Mouse (Mus musculus) Patski (cell line): ENCODE measurements around the gene 1700023F06Rik. TPM values are rescaled to one million over a fixed set of nuclear protein-coding genes. Genes with fewer than 3 reads are reported as not detected.

Experiments
- ATAC-seq: fragments of 100-300 bp; one replicate; pipeline ENCODE4 v1.8.0; 2021
- CTCF ChIA-PET: fragments of 350-600 bp; sonication (Branson Sonifier 250); formaldehyde crosslinking; loops from one replicate; lab custom pipeline; 2022; ENCODE audit warnings: inconsistent platforms; lab: Charles Lee
- POLR2A ChIA-PET: fragments of 350-600 bp; sonication (Branson Sonifier 250); formaldehyde crosslinking; loops from one replicate; lab custom pipeline; 2022; ENCODE audit warnings: antibody characterized with exemption, inconsistent platforms; lab: Charles Lee
- DNase-seq: peaks from one replicate; pipeline ENCODE4 v3.0.0-alpha.2; 2011; ENCODE audit warnings: low read depth, low spot score
- H3K27me3 ChIP-seq: fragments of 371-371 bp; one replicate; pipeline ENCODE4 v1.5.1; 2021
- CTCF ChIP-seq: fragments of 100-300 bp; IDR thresholded peaks from one replicate; pipeline ENCODE4 v1.5.1; 2021
- in situ Hi-C: fragments of 300-500 bp; cut with MboI; formaldehyde crosslinking; loops from 3 replicates; pipeline ENCODE4 v1.11.1; 2018; ENCODE audit warnings: low pct_unique_long_range_greater_than_20kb, mixed read lengths
- polyA plus RNA-seq: library from polyadenylated mRNA; unstranded; gene quantifications from one replicate; pipeline ENCODE4 v1.2.3, GENCODE M21; 2021

The 1700023F06Rik gene
- polyA plus RNA-seq, 1 experiment from 2014 or later = 0.17 TPM

DNA sequence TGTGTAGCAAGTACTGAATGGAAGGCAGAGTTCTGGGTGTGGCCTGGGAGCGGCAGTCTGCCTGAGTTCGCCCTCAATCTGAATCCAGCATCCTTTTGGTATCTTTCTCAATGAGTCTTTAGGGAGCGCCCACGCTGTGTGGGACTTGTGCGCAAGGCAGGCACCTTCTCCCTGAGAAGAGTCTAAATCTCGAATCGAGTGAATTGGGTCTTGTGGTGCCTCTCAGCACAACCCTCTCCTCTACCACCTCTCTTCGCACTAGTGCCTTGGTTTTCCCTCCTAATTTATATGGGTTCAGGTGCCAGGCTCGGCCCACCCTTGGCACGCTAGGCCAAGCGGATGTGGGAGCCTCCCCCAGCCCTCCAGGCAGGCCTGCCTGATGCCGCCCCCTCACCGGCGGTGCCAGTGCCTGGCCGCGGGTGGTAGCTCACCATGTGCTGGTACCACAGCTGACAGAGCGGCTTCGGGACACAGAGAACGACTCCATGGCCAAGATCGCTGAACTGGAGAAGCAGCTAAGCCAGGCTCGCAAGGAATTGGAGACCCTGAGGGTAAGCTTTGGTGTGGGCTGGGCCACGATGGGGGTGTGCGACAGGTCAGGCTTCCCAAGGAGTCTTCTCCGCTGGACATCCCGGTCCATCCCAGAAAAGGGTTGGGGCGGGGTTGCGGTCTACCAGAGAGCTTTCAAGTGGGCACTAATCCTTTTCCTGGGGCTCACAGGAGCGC is 16.0 kb downstream of the 1700023F06Rik start:
- in situ Hi-C loops = no loop called here
- CTCF ChIA-PET = interaction anchor here (1.7 kb wide), 1 partner anchor 16 kb away, joined by 5 read pairs; no protein-coding TSS in a partner anchor
- no peak for TF ChIP-seq CTCF
- POLR2A ChIA-PET = interaction anchor here (0.6 to 0.9 kb wide), 2 partner anchors 15 to 18 kb away, joined by 3 read pairs; no protein-coding TSS in a partner anchor
- DNase-seq = no peak
- ATAC-seq = no peak
- no peaks in the 10 kb centered on the region for H3K27me3 ChIP-seq

DNA sequence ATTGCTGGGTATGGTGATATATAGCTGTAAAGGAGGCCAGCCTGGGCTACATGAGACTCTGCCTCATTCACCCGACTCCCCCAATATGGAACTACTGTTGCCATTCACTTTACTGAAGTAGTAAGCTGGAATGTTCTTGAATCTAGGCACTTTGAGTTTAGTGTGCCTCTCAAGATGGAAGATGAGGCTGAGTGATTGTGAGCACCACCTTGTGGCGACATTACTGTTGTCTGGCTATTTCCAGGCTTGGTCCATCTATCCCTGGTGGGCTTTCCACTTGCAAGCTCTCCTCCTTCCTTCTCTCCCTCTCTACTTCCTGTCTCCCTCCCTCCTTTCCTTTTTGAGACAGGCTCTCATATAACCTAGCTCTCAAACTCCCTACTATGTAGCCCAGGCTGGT is 23.5 kb downstream of the 1700023F06Rik start:
- in situ Hi-C loops = no loop called here
- DNase-seq (no peak), ATAC-seq (no peak)
- POLR2A ChIA-PET = interaction anchor here (0.9 to 1.2 kb wide), 3 partner anchors 9 to 16 kb away, joined by 3 to 4 read pairs (median 3); no protein-coding TSS in a partner anchor
- no peak for TF ChIP-seq CTCF
- H3K27me3 ChIP-seq = no peaks in the 10 kb centered on the region
- CTCF ChIA-PET = interaction anchor here (0.7 to 2.2 kb wide), 10 partner anchors 9 to 140 kb away, joined by 3 to 13 read pairs (median 4); partner anchors contain the start of genes Acbd4, Plcd3 and Spata32

GRCm38 (mm10) chr11:103181911-103182310 is 26.4 kb downstream of the 1700023F06Rik start:
- no peak for DNase-seq
- in situ Hi-C loops = no loop called here
- POLR2A ChIA-PET = no interaction called here

DNA sequence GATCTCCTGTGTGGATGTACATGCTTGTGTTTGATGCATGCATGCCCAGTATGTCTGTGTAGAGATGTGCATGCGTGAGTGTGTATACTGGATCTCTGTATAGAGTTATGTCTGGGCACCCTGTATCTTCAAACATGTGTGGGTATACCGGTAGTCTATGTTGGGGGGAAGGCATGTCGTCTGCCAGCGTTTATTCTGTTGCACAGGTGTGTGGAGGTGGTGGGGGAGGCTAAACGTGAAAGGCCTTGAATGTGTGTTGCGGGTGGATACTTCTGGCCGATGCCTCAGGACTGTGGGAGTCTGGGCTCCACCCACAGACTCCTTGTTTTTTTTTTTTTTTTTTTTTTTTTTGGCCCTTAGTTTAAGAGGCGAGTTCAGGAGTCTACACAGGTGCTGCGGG is 27.0 kb downstream of the 1700023F06Rik start:
- no peak for DNase-seq
- CTCF ChIA-PET = interaction anchor here (0.8 kb wide), 1 partner anchor 13 kb away, joined by 3 read pairs; no protein-coding TSS in a partner anchor

More at GRCm38 (mm10) chr11:103181911-103182310, 26.4 kb downstream of the 1700023F06Rik start:
- no peak for TF ChIP-seq CTCF
- CTCF ChIA-PET = interaction anchor here (0.8 kb wide), 1 partner anchor 13 kb away, joined by 3 read pairs; no protein-coding TSS in a partner anchor
- H3K27me3 ChIP-seq = no peaks in the 10 kb centered on the region
- no peak for ATAC-seq

DNA sequence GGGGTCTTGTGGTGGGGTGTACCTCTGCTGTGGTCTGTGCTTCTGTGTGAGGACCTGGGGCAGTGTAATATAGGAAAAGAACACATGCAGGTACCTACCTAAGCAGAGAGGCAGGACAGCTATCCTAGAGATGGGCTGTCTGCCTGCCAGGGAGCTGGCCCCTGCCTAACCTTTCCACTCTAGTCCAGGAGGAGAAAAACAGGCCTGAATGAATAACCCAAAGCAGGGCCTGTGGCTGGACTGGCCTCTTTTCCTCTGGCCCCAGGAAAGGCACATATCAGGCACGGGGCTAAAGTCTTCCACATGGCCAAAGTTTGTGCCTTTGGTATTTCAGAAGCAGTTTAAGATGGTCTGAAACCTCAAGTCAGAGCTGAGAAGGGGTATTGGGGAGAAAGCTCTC is 27.9 kb downstream of the 1700023F06Rik start:
- no peaks in the 10 kb centered on the region for H3K27me3 ChIP-seq
- ChIA-PET POLR2A (no interaction called here), CTCF (no interaction called here)
- DNase-seq (no peak), ATAC-seq (no peak)
- in situ Hi-C loops = no loop called here
- TF ChIP-seq CTCF = no peak

More for the DNA sequence above, 27.0 kb downstream of the 1700023F06Rik start:
- POLR2A ChIA-PET = no interaction called here
- H3K27me3 ChIP-seq = no peaks in the 10 kb centered on the region
- no peak for TF ChIP-seq CTCF
- ATAC-seq = no peak
- in situ Hi-C loops = no loop called here

DNA sequence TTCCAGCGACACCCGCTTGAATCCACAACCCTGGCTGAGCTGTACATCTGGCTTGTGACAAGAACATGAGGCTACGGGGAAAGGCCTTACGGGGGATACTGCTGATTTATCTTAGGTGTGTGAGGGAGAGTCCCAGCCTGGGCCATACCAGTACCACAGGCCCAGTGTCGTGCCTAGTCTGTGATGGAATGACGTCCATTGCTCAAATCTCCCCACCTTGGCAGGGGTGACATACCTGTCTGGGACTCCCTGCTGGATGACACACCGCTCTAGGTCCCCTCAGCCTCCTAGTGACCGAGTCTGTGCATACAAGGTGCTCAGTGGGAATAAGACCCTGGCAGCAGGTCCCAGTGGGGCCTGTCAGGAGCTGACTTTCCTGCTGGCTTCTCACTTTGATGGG is 29.6 kb downstream of the 1700023F06Rik start:
- CTCF ChIA-PET = no interaction called here

DNA sequence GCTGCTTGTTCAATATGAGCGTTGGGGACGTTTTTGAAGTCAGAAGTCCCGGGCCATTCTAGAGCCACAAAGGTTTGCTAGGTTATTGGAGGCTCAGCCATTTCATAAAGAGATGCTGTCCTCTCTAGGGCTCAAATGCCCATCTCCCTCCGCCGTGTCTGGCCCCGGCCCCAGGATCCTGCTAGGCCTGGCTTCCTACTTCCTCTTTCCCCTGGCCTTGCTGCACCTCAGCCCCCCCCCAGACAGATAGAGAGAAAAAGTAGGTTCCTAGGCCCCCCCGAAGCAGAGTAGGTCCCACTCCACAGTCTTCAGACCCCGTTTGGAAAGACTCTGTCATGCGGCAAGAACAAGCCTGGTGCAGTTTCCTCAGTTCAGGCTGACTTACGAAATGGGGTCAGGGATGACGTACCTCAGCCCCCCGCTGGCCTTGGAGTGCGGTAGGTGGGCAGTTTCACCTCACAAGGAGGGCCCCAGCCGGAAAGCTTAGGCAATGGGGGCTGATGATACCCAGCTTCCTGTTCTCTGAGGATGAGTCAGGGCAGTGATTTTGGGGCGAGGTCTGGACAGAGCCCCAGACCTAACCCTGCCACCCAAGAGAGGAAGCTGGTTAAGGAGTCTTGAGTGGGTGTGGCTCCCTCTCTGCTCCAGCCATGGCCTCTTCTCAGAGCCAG is 30.4 kb downstream of the 1700023F06Rik start:
- no peaks in the 10 kb centered on the region for H3K27me3 ChIP-seq
- POLR2A ChIA-PET = interaction anchor here (1.6 kb wide), 1 partner anchor 15 kb away, joined by 3 read pairs; no protein-coding TSS in a partner anchor
- no peak for TF ChIP-seq CTCF
- CTCF ChIA-PET = no interaction called here
- DNase-seq = no peak
- no peak for ATAC-seq
- in situ Hi-C loops = no loop called here

More for the DNA sequence above, 29.6 kb downstream of the 1700023F06Rik start:
- in situ Hi-C loops = no loop called here
- no peak for TF ChIP-seq CTCF
- POLR2A ChIA-PET = interaction anchor here (1.6 kb wide), 1 partner anchor 14 kb away, joined by 3 read pairs; no protein-coding TSS in a partner anchor
- DNase-seq (no peak), ATAC-seq (no peak)
- no peaks in the 10 kb centered on the region for H3K27me3 ChIP-seq

DNA sequence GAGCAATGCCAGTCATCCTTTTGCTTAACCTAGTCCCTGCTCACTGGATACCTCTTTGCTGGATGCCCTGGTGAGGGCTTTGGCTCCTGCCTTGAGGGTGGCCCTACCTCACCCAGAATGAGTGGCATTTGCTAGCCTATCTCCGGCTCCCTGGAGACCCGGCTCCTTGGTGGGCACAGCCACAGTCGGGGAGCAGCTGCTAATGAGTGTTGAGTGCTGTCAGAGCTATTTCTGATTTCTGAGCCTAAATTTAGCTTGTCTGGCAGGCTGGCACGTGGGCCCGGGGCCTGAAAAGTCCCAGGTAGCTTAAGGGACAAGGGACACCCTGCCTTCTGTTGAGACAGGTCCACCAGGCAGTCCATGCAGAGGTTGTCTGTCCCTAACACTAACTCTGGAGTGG is 31.1 kb downstream of the 1700023F06Rik start:
- DNase-seq (no peak), ATAC-seq (no peak)
- in situ Hi-C loops = no loop called here
- H3K27me3 ChIP-seq = no peaks in the 10 kb centered on the region
- POLR2A ChIA-PET = interaction anchor here (1.6 kb wide), 1 partner anchor 16 kb away, joined by 3 read pairs; no protein-coding TSS in a partner anchor
- no peak for TF ChIP-seq CTCF
- CTCF ChIA-PET = no interaction called here

DNA sequence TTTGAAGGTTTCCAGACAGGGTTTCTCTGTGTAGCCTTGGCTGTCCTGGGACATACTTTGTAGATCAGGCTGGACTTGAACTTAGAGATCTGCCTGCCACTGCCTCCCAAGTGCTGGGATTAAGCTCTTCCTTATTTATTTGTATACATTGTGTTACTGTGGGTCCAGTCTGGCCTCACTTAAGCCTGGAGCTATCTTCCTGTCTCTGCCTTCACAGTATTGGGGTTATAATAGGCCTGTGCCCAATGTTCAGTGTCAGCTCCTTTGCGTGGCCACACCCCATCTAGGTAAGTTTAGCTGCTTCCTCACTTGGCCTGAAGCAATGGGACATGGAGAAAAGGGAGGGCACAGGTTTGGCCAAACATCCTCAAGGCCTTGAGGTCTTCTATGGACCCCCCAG is 31.8 kb downstream of the 1700023F06Rik start:
- ChIA-PET CTCF (interaction anchor here (1.5 to 3.1 kb wide), 3 partner anchors 8 to 148 kb away, joined by 5 to 13 read pairs (median 5); no protein-coding TSS in a partner anchor), POLR2A (interaction anchor here (1.4 kb wide), 1 partner anchor 8 kb away, joined by 3 read pairs; no protein-coding TSS in a partner anchor)
- in situ Hi-C loops = no loop called here
- H3K27me3 ChIP-seq = no peaks in the 10 kb centered on the region
- DNase-seq = no peak
- ATAC-seq = no peak
- TF ChIP-seq CTCF = no peak
